Mouse (Mus musculus): ENCODE measurements around the gene Stpg3. TPM values are rescaled to one million over a fixed set of nuclear protein-coding genes. Genes with fewer than 3 reads are reported as not detected.

Stpg3 gene
- polyA plus RNA-seq, 1 experiment: not detected

DNA sequence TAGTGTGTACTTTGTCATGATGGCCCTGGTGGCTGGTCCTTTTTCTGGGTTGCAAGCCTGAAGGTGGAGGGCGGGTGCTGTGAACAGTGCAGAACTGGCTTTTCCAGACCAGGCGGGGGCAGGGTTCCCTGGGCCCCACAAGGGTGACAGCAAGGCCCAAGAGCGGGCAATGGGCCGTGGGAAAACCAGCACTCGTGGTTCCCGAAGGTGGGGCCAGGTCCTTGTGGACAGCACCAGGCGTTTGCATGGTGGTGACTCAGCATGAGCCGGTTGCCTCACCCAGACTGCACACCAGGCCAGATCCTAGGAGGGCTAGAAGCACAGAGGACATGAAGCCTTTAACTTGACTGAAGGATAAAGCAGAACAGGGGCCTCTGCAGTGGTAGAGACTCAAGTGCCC is 41.8 kb downstream of the Stpg3 start:
- H3K79me3 ChIP-seq (ENCODE audit: low read depth): no peaks in the 10 kb centered on the region
- H3ac ChIP-seq (ENCODE audit: control insufficient read depth, insufficient read length, low read depth): no peak overlapping the region
- H3K79me2 ChIP-seq (ENCODE audit: control insufficient read depth, insufficient read depth): no peaks in the 10 kb centered on the region
- H3K4me3 ChIP-seq (ENCODE audit: insufficient read depth, poor library complexity, severe bottlenecking): no peak overlapping the region
- TF ChIP-seq CEBPB (IDR thresholded peaks at IDR 0.05; ENCODE audit: low read depth) (peak; percentile 79), FOSL1 (IDR thresholded peaks at IDR 0.05; ENCODE audit: insufficient read depth, low read length, poor library complexity, severe bottlenecking) (peak; percentile 22), MYOD1 (IDR thresholded peaks at IDR 0.05; ENCODE audit: control insufficient read depth, insufficient read length, low read depth) (no peak), MAX (IDR thresholded peaks at IDR 0.05) (peak; percentile 75)
- H3K27me3 ChIP-seq (ENCODE audit: control insufficient read depth, insufficient read depth, insufficient read length): no peaks in the 10 kb centered on the region
- H3K36me3 ChIP-seq (ENCODE audit: control insufficient read depth, insufficient read depth): no peaks in the 10 kb centered on the region

DNA sequence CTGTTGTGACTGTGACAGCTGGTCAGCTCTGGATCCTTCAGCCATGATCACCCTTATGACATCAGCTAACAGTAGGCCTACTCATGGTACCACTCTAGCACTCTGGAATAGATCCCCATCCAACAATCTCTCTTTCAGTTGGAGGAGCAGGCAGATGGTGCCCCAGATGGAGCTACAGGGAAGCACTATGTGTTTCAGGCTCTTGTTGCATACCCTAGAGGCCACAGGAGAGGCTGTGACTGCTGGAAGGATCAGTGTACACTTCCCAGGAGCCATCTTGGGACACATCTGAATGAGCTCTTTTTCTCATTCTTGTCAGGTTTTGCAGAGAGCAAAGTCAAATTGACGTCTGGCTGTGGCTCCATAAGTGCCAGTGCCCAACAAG is 42.7 kb downstream of the Stpg3 start:
- H3K4me3 ChIP-seq (ENCODE audit: insufficient read depth, poor library complexity, severe bottlenecking): no peak overlapping the region
- TF ChIP-seq CEBPB (IDR thresholded peaks at IDR 0.05; ENCODE audit: low read depth): no peak
- TF ChIP-seq MAX (IDR thresholded peaks at IDR 0.05): no peak
- TF ChIP-seq CTCF (IDR thresholded peaks at IDR 0.05; ENCODE audit: control insufficient read depth, insufficient read depth, insufficient read length): no peak
- TF ChIP-seq USF1 (IDR thresholded peaks at IDR 0.05; ENCODE audit: low read depth): no peak
- TF ChIP-seq FOSL1 (IDR thresholded peaks at IDR 0.05; ENCODE audit: insufficient read depth, low read length, poor library complexity, severe bottlenecking): no peak
- no peak for TF ChIP-seq MYOD1 (IDR thresholded peaks at IDR 0.05; ENCODE audit: control insufficient read depth, insufficient read length, low read depth)
- H3K79me3 ChIP-seq (ENCODE audit: low read depth): no peaks in the 10 kb centered on the region
- H3K36me3 ChIP-seq (ENCODE audit: control insufficient read depth, insufficient read depth): no peaks in the 10 kb centered on the region
- H3ac ChIP-seq (ENCODE audit: control insufficient read depth, insufficient read length, low read depth): no peak overlapping the region
- H3K27me3 ChIP-seq (ENCODE audit: control insufficient read depth, insufficient read depth, insufficient read length): no peaks in the 10 kb centered on the region
- no peaks in the 10 kb centered on the region for H3K79me2 ChIP-seq (ENCODE audit: control insufficient read depth, insufficient read depth)

- H3K79me2 ChIP-seq (ENCODE audit: control insufficient read depth, insufficient read depth): no peaks in the 10 kb centered on the region
- H3K36me3 ChIP-seq (ENCODE audit: control insufficient read depth, insufficient read depth): no peaks in the 10 kb centered on the region
- H3K4me3 ChIP-seq (ENCODE audit: insufficient read depth, poor library complexity, severe bottlenecking): no peak overlapping the region
- no peak overlapping the region for H3ac ChIP-seq (ENCODE audit: control insufficient read depth, insufficient read length, low read depth)
- H3K27me3 ChIP-seq (ENCODE audit: control insufficient read depth, insufficient read depth, insufficient read length): no peaks in the 10 kb centered on the region
- TF ChIP-seq MAX (IDR thresholded peaks at IDR 0.05) (no peak), CEBPB (IDR thresholded peaks at IDR 0.05; ENCODE audit: low read depth) (no peak), MYOD1 (IDR thresholded peaks at IDR 0.05; ENCODE audit: control insufficient read depth, insufficient read length, low read depth) (no peak), CTCF (IDR thresholded peaks at IDR 0.05; ENCODE audit: control insufficient read depth, insufficient read depth, insufficient read length) (no peak), MYOG (IDR thresholded peaks at IDR 0.05; ENCODE audit: control insufficient read depth, extremely low read depth, insufficient read length) (no peak), USF1 (IDR thresholded peaks at IDR 0.05; ENCODE audit: low read depth) (no peak), FOSL1 (IDR thresholded peaks at IDR 0.05; ENCODE audit: insufficient read depth, low read length, poor library complexity, severe bottlenecking) (no peak)
- H3K79me3 ChIP-seq (ENCODE audit: low read depth): no peaks in the 10 kb centered on the region
These were observed 43.2 kb downstream of the Stpg3 start for GRCm38 (mm10) chr2:25171101-25171768.

DNA sequence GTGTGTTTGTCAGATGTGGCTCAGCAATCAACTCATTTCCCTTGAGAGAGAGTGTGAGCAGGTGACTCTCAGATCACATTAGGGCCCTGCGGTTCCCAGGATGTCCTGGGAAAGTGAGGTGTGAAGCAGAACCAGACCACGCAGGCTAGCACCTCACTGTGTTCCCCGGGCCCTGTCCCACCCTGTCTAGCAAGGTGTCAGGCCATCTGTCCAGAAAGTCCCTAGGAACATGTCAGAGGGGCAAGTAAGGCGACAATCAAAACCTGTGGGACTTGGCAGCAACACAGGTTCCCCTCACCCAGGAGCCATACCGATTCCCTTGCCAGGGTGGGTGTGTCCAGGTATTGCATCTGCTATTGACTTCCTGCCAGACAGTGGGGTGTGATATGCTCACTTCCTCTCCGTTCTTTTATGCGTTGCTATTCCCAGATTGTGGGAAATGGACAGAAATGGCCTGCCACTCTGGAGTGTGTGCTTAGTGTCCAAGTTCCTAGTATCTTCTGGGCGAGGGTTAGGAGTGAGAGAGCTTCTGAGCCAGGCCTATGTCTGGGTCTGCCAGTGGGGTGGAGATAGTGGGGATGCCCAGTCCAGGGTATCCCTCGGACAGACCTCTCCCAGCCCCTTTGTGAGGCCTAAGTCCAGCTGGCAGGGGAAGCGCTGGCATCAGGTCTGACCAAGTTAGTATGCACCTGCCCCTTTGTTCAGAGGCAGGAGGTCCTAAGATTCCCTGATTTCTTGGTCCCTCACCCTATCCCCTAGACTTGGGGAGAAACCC is 43.9 kb downstream of the Stpg3 start:
- Histone ChIP-seq H3ac (ENCODE audit: control insufficient read depth, insufficient read length, low read depth) (no peak overlapping the region), H3K79me3 (ENCODE audit: low read depth) (no peaks in the 10 kb centered on the region), H3K27me3 (ENCODE audit: control insufficient read depth, insufficient read depth, insufficient read length) (no peaks in the 10 kb centered on the region), H3K36me3 (ENCODE audit: control insufficient read depth, insufficient read depth) (no peaks in the 10 kb centered on the region), H3K79me2 (ENCODE audit: control insufficient read depth, insufficient read depth) (no peaks in the 10 kb centered on the region), H3K4me3 (ENCODE audit: insufficient read depth, poor library complexity, severe bottlenecking) (no peak overlapping the region)
- TF ChIP-seq USF1 (IDR thresholded peaks at IDR 0.05; ENCODE audit: low read depth) (no peak), CTCF (IDR thresholded peaks at IDR 0.05; ENCODE audit: control insufficient read depth, insufficient read depth, insufficient read length) (no peak), FOSL1 (IDR thresholded peaks at IDR 0.05; ENCODE audit: insufficient read depth, low read length, poor library complexity, severe bottlenecking) (no peak), MAX (IDR thresholded peaks at IDR 0.05) (no peak), MYOD1 (IDR thresholded peaks at IDR 0.05; ENCODE audit: control insufficient read depth, insufficient read length, low read depth) (no peak), MYOG (IDR thresholded peaks at IDR 0.05; ENCODE audit: control insufficient read depth, extremely low read depth, insufficient read length) (no peak), CEBPB (IDR thresholded peaks at IDR 0.05; ENCODE audit: low read depth) (no peak)

- no peak for TF ChIP-seq CTCF (IDR thresholded peaks at IDR 0.05; ENCODE audit: control insufficient read depth, insufficient read depth, insufficient read length)
- no peak for TF ChIP-seq CEBPB (IDR thresholded peaks at IDR 0.05; ENCODE audit: low read depth)
- no peak for TF ChIP-seq FOSL1 (IDR thresholded peaks at IDR 0.05; ENCODE audit: insufficient read depth, low read length, poor library complexity, severe bottlenecking)
- no peak for TF ChIP-seq MAX (IDR thresholded peaks at IDR 0.05)
- no peak for TF ChIP-seq USF1 (IDR thresholded peaks at IDR 0.05; ENCODE audit: low read depth)
- no peaks in the 10 kb centered on the region for H3K36me3 ChIP-seq (ENCODE audit: control insufficient read depth, insufficient read depth)
- H3ac ChIP-seq (ENCODE audit: control insufficient read depth, insufficient read length, low read depth): no peak overlapping the region
These were observed 44.7 kb downstream of the Stpg3 start for GRCm38 (mm10) chr2:25169778-25170177.

GRCm38 (mm10) chr2:25168665-25168978 is 45.8 kb downstream of the Stpg3 start:
- no peak overlapping the region for H3ac ChIP-seq (ENCODE audit: control insufficient read depth, insufficient read length, low read depth)
- no peaks in the 10 kb centered on the region for H3K36me3 ChIP-seq (ENCODE audit: control insufficient read depth, insufficient read depth)
- H3K79me3 ChIP-seq (ENCODE audit: low read depth): no peaks in the 10 kb centered on the region
- H3K4me3 ChIP-seq (ENCODE audit: insufficient read depth, poor library complexity, severe bottlenecking): no peak overlapping the region
- TF ChIP-seq MYOG (IDR thresholded peaks at IDR 0.05; ENCODE audit: control insufficient read depth, extremely low read depth, insufficient read length) (no peak), CTCF (IDR thresholded peaks at IDR 0.05; ENCODE audit: control insufficient read depth, insufficient read depth, insufficient read length) (no peak), CEBPB (IDR thresholded peaks at IDR 0.05; ENCODE audit: low read depth) (no peak), USF1 (IDR thresholded peaks at IDR 0.05; ENCODE audit: low read depth) (no peak)
- no peaks in the 10 kb centered on the region for H3K79me2 ChIP-seq (ENCODE audit: control insufficient read depth, insufficient read depth)
- peaks cover 7% of the 10 kb centered on the region for H3K27me3 ChIP-seq (ENCODE audit: control insufficient read depth, insufficient read depth, insufficient read length)

More at GRCm38 (mm10) chr2:25169778-25170177, 44.7 kb downstream of the Stpg3 start:
- Histone ChIP-seq H3K79me3 (ENCODE audit: low read depth) (no peaks in the 10 kb centered on the region), H3K4me3 (ENCODE audit: insufficient read depth, poor library complexity, severe bottlenecking) (no peak overlapping the region), H3K79me2 (ENCODE audit: control insufficient read depth, insufficient read depth) (no peaks in the 10 kb centered on the region), H3K27me3 (ENCODE audit: control insufficient read depth, insufficient read depth, insufficient read length) (no peaks in the 10 kb centered on the region)

Measured in C2C12 (cell line).